Mouse (Mus musculus): Measurements from ENCODE around the gene Hif3a. TPM values are rescaled to one million over a fixed set of nuclear protein-coding genes. Genes with fewer than 3 reads are reported as not detected.
A peak's percentile ranks its signal among the peaks of the same experiment; 100 is the strongest.

The Hif3a gene
- total and polyA plus RNA-seq, 3 experiments: 0.05 to 0.49 (median 0.08) TPM

- peak; percentile 39 for DNase-seq (ENCODE audit: extremely low read depth)
- dilution Hi-C loops (cut with MboI; ENCODE audit: extremely low pct_ligation_motif_present, extremely low pct_unique_long_range_greater_than_20kb, low sequenced_read_pairs): no loop called here
- in situ Hi-C loops (cut with MboI; ENCODE audit: low pct_ligation_motif_present, low pct_unique_long_range_greater_than_20kb, low sequenced_read_pairs): loop anchor here (5.0 kb wide), 2 partner anchors 65 to 115 kb away; no protein-coding TSS in a partner anchor
- no peaks in the 10 kb centered on the region for H3K79me2 ChIP-seq (replicated peaks; ENCODE audit: control insufficient read depth, extremely low read depth, insufficient read depth, poor library complexity, severe bottlenecking)
- no peak overlapping the region for H3K9ac ChIP-seq (ENCODE audit: insufficient read depth, low read depth)
- no peak overlapping the region for H3K4me2 ChIP-seq (ENCODE audit: insufficient read depth, low read depth, poor library complexity, severe bottlenecking)
- no peak for TF ChIP-seq SIN3A (IDR thresholded peaks at IDR 0.05; ENCODE audit: low read length)
- no peak for TF ChIP-seq CTCF (conservative IDR thresholded peaks at IDR 0.05 in 1 of 2, IDR thresholded peaks at IDR 0.05 in 1 of 2; ENCODE audit: low read depth in 2 of 2, low read length in 2 of 2)
- TF ChIP-seq RCOR1 (conservative IDR thresholded peaks at IDR 0.05; ENCODE audit: low read depth, low read length): 0 out of 2 replicates have a peak, but pooled peaks have one; percentile 63
- TF ChIP-seq POLR2AphosphoS2 (IDR thresholded peaks at IDR 0.05; ENCODE audit: low read depth, low read length): no peak
- peak; percentile 97 for TF ChIP-seq IRF4 (IDR thresholded peaks at IDR 0.05; ENCODE audit: low read depth, low read length)
- no peak for TF ChIP-seq USF1 (IDR thresholded peaks at IDR 0.05; ENCODE audit: low read depth, low read length)
- TF ChIP-seq E2F4 (IDR thresholded peaks at IDR 0.05; ENCODE audit: insufficient replicate concordance, low read depth, low read length): no peak
- TF ChIP-seq ETS1 (conservative IDR thresholded peaks at IDR 0.05; ENCODE audit: low read depth, low read length): peak; percentile 42; the same call in 1 of the 2 replicates
- TF ChIP-seq ELF1 (IDR thresholded peaks at IDR 0.05; ENCODE audit: low read depth, low read length): no peak
- peak; percentile 85 for TF ChIP-seq EP300 (IDR thresholded peaks at IDR 0.05; ENCODE audit: low read length)
- TF ChIP-seq MYC (IDR thresholded peaks at IDR 0.05; ENCODE audit: low read depth, low read length): 0 out of 2 replicates have a peak, but pooled peaks have one; percentile 31
- TF ChIP-seq GABPA (IDR thresholded peaks at IDR 0.05; ENCODE audit: insufficient replicate concordance, low read depth, low read length): no peak
- TF ChIP-seq BHLHE40 (IDR thresholded peaks at IDR 0.05; ENCODE audit: low read depth, low read length): peak; percentile 74
- peak; percentile 30; the same call in 1 of the 2 replicates for TF ChIP-seq TCF12 (IDR thresholded peaks at IDR 0.05; ENCODE audit: low read depth, low read length)
- no peak for TF ChIP-seq HCFC1 (IDR thresholded peaks at IDR 0.05; ENCODE audit: low read depth, low read length)
- TF ChIP-seq RAD21 (IDR thresholded peaks at IDR 0.05; ENCODE audit: low read depth, low read length): no peak
- no peak for TF ChIP-seq MXI1 (IDR thresholded peaks at IDR 0.05; ENCODE audit: low read depth, low read length)
- 0 out of 2 replicates have a peak, but pooled peaks have one; percentile 23 for TF ChIP-seq MAFK (IDR thresholded peaks at IDR 0.05; ENCODE audit: insufficient replicate concordance, low read length)
- no peak for TF ChIP-seq ZC3H11A (IDR thresholded peaks at IDR 0.05; ENCODE audit: low read depth, low read length)
- no peak for TF ChIP-seq PAX5 (IDR thresholded peaks at IDR 0.05; ENCODE audit: low read length)
- no peak for TF ChIP-seq MAX (IDR thresholded peaks at IDR 0.05; ENCODE audit: low read length)
- TF ChIP-seq CHD2 (IDR thresholded peaks at IDR 0.05; ENCODE audit: low read length): no peak
- peak; percentile 71 for TF ChIP-seq JUN (IDR thresholded peaks at IDR 0.05; ENCODE audit: insufficient read depth, low read depth, low read length)
- no peak for TF ChIP-seq SMC3 (IDR thresholded peaks at IDR 0.05; ENCODE audit: low read depth, low read length)
- TF ChIP-seq NRF1 (IDR thresholded peaks at IDR 0.05; ENCODE audit: low read depth, low read length): no peak
- no peak for TF ChIP-seq ZKSCAN1 (IDR thresholded peaks at IDR 0.05; ENCODE audit: borderline replicate concordance, low read depth, low read length)
- no peak for TF ChIP-seq ZNF384 (IDR thresholded peaks at IDR 0.05; ENCODE audit: low read depth, low read length)
- TF ChIP-seq JUND (conservative IDR thresholded peaks at IDR 0.05; ENCODE audit: low read depth, low read length): peak; percentile 94
- no peak for TF ChIP-seq TBP (conservative IDR thresholded peaks at IDR 0.05; ENCODE audit: low read depth, low read length)
- no peak for TF ChIP-seq MAZ (IDR thresholded peaks at IDR 0.05; ENCODE audit: low read depth, low read length)
- TF ChIP-seq ZMIZ1 (IDR thresholded peaks at IDR 0.05; ENCODE audit: low read depth, low read length): no peak
- no peak for TF ChIP-seq USF2 (conservative IDR thresholded peaks at IDR 0.05; ENCODE audit: low read depth, low read length)
- TF ChIP-seq NELFE (IDR thresholded peaks at IDR 0.05; ENCODE audit: low read depth, low read length): no peak
- TF ChIP-seq KAT2A (IDR thresholded peaks at IDR 0.05; ENCODE audit: insufficient replicate concordance, low read length): no peak
- no peak for TF ChIP-seq POLR2A (IDR thresholded peaks at IDR 0.05; ENCODE audit: low read depth, low read length)
- TF ChIP-seq UBTF (IDR thresholded peaks at IDR 0.05; ENCODE audit: low read depth, low read length): no peak
- TF ChIP-seq CHD1 (IDR thresholded peaks at IDR 0.05; ENCODE audit: low read depth, low read length): no peak
- TF ChIP-seq MEF2A (IDR thresholded peaks at IDR 0.05; ENCODE audit: borderline replicate concordance, low read depth, low read length): no peak
- no peaks in the 10 kb centered on the region for H3K36me3 ChIP-seq (replicated peaks in 1 of 2; ENCODE audit: control insufficient read depth in 1 of 2, insufficient read depth in 1 of 2, low read length in 1 of 2)
- no peak overlapping the region for H3K27ac ChIP-seq (ENCODE audit: insufficient read depth, low read depth)
- no peaks in the 10 kb centered on the region for H3K27me3 ChIP-seq (replicated peaks)
- peaks cover 2 to 20% of the 10 kb centered on the region in 2 experiments for H3K4me1 ChIP-seq (ENCODE audit: control insufficient read depth in 1 of 2, insufficient read depth in 2 of 2)
- H3K9me3 ChIP-seq (replicated peaks; ENCODE audit: low read length): no peaks in the 10 kb centered on the region
- H3K4me3 ChIP-seq (replicated peaks in 1 of 3; ENCODE audit: low read depth in 2 of 3, low read length in 2 of 3, poor library complexity in 1 of 3): no peak overlapping the region
Measured at GRCm38 (mm10) chr7:17067000-17067399, 4.8 kb upstream of the Hif3a start.

All from CH12.LX (cell line).